Mouse (Mus musculus) embryonic fibroblast, embryonic 13.5 days (primary cell): Measurements from ENCODE around the gene Taf5.

Experiments
- CTCF ChIP-seq: IDR thresholded peaks from 2 replicates; pipeline ENCODE4 v1.5.1; 2011; ENCODE audit warnings: mild to moderate bottlenecking, control low read depth, low read length, moderate library complexity, borderline replicate concordance; ENCODE audit not compliant: insufficient read depth
- POLR2A ChIP-seq: IDR thresholded peaks from 2 replicates; pipeline ENCODE4 v1.6.1; 2011; ENCODE audit warnings: low read depth, mild to moderate bottlenecking, control low read depth, low read length, moderate library complexity

GRCm38 (mm10) chr19:47034916-47035315 is 32.6 kb upstream of the Taf5 start:
- TF ChIP-seq CTCF = no peak
- no peak for TF ChIP-seq POLR2A
